Mouse (Mus musculus) layer of hippocampus, adult 9-10 months (tissue): Measurements from ENCODE around the gene Cryge.
"Not testable (repeated sequence)": the region's sequence is repeated elsewhere in the genome, so short reads cannot be mapped to it uniquely, and the experiment has no call there.

Experiments used
- DNase-seq: peaks from one replicate; pipeline ENCODE4 v3.0.0; 2022; ENCODE audit warnings: low spot score

Cryge gene

GRCm38 (mm10) chr1:65050952-65051351 lies at the start of gene Cryge:
TSS of gene Cryge (minus strand) at chr1:65051149.
- DNase-seq = not testable (repeated sequence)

GRCm38 (mm10) chr1:65096953-65097352 lies 46.0 kb upstream of the Cryge start:
- DNase-seq = no peak

DNA sequence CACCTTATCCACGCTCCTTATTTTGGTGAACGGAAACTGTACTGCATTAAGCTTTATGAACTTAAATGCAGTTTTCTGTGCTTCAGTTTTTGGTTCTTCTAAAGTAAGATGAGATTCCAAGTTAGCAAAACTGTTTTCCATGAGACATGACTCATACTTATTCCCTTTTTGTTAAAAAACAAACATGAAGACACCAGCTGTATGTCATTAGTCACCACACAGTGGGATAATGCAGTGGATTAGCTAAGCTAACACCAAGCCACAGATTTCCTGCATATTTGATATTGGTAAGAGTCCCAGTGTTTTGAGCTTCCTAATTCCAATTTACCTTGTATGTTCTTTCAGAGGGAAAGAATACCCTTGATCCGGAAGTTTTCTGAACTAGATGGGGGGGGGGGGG lies 40.6 kb upstream of the Cryge start:
- no peak for DNase-seq

DNA sequence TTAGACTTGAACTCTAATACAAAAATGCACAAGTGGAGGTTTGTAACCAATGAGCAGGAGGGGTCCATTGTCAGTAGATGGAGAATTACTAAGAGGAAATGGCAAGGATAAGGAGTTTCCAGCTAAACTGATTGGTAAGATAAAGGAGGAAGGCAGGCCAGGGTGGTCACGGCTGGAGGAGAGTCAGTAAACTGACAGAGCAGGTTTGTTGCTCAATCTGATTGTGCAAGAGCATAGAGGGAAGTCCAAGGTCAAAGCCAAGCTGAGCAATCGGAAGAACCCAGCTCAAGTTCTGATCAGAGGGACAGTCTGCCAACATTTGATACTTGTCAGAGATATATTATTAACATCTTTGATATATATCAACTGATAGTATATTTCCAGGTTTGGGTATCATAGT lies 39.4 kb upstream of the Cryge start:
- DNase-seq = no peak

- DNase-seq = no peak
Observed at GRCm38 (mm10) chr1:65088567-65089356, 37.8 kb upstream of the Cryge start.

GRCm38 (mm10) chr1:65082188-65082587 lies 31.2 kb upstream of the Cryge start, which contains the start of gene Crygb:
TSS of gene Crygb (minus strand) at chr1:65082288.
- no peak for DNase-seq

GRCm38 (mm10) chr1:65075607-65076006 lies 24.7 kb upstream of the Cryge start:
- DNase-seq = no peak

DNA sequence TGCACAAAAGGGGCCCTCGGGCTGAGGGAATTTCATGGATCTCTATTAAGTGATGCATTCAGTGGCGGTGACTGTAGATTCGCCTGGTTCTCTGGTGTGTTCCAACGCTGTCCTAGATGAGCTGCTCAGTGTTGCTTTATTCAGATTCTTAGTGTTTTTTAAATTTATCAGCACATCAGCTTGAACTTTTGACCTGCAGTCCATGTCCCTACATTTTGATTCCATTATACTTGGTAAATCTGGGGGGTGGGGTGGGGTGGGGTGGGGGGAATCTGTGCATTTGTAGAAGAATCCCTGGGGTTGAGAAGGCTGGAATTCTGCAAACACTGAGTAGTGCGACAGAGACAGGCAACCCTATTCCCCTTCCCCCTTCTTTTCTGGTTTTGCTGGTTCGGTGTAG lies 22.6 kb upstream of the Cryge start, which contains the start of gene Crygc:
Crygc (minus strand) TSS at position 101 of the 400 bp plus-strand sequence.
- no peak for DNase-seq

GRCm38 (mm10) chr1:65067842-65068241 lies 16.9 kb upstream of the Cryge start:
- DNase-seq = no peak

GRCm38 (mm10) chr1:65064201-65064600 lies 13.3 kb upstream of the Cryge start:
- no peak for DNase-seq

DNA sequence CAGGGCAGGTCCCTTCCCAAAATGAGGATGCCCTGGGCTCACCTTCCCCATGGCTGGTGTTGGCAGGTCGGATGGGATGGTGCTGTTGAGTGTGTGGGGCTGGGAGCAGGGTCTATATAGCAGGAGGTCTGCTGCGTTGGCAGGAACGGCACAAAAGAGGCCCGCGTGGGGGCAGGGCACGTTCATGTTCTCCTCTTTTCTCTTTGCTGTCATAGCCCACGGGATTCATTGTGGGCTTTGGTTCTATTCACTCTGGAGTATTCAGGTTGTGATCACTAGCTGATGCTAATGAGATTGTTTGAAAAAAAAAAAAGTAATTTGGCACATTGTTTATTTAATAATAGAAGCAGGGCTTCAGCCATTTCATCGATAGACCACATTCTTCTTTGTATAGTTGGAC lies 12.4 kb upstream of the Cryge start, which contains the start of gene Crygd:
Crygd (minus strand) TSS at position 101 of the 400 bp plus-strand sequence.
- DNase-seq = no peak

- DNase-seq = no peak
Observed at GRCm38 (mm10) chr1:65052140-65052539, 1.2 kb upstream of the Cryge start.

DNA sequence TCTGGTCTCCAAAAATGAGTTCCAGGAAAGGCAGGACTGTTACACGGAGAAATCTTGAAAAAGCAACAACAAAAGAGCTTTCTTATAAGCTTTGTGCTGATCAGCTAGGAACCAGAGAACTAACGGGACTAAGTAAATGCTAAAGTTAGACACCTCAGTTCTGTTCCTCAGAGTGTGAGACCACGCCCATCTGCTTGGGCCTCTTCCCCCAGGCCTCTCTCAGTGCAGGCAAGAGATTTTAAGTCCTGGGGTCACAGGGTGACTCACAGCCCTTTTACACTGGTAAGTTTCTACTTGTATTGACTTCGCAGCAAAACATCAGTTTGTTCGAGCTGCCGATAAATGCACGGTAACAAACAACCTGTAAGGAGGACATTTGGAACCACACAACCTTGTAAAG lies 747 bp upstream of the Cryge start:
- no peak for DNase-seq

DNA sequence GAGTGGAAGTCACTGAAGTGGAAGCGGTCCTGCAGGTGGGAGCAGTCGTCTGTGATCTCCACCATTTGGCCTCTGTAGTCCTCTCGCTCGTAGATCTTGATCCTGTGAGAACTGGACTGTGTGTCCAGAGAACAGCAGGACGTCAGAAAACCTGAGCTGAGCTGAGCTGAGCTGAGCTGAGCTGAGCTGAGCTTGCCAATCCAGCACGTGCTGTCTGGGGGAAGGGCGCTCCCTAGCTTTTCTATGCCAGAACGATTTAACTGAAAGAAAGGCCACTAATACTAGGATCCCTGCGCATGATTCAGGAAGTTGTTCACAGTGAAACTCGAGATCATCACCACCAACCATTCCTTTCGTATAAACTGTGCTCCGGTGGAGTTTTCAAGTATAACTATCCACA lies 2.2 kb downstream of the Cryge start:
- DNase-seq = no peak

- DNase-seq = peak; percentile 25
Observed at GRCm38 (mm10) chr1:65046401-65047109, 4.4 kb downstream of the Cryge start.

- no peak for DNase-seq
Observed at GRCm38 (mm10) chr1:65043433-65043832, 7.5 kb downstream of the Cryge start.

GRCm38 (mm10) chr1:65041837-65042236 lies 9.1 kb downstream of the Cryge start:
- no peak for DNase-seq

DNA sequence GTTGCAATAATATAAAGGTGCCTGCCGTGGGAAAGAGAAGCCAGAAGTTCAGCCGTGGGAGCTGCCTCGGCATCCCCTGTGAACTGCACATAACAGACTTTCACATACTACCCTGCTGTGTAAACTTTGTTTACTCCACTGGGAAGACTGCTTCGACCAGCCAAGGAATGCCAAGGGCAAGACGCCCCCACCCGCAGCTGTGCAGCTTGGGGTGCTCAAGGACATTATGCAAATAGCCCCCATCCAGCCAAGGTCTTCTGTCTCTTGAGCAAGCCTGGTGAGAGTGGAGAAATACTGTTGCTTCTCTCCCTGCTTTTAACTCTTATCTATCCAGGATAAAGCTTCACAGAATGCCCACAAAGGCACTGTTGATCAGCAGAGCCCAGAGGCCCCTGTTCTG lies 10.1 kb downstream of the Cryge start:
- DNase-seq = no peak

DNA sequence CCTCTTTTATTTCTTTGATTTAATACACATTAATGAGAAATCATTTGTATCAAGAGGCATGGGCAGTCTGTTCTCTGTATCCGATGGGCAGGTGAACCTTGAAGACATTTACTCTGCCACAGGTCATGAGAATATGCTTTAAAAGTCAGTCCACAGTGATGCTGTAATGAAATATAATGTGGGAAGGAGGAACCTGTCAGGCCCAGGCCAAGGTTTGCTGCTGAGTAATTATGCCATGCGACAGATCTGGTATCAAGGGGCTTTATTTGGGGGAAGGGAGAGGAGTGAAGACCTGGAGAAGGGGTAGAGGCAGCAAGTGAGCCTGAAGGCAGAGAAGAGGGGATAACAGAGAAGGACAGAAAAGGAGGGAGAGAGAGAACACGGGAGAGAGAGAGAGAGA lies 11.3 kb downstream of the Cryge start:
- DNase-seq = no peak

- DNase-seq = no peak
Observed at GRCm38 (mm10) chr1:65037542-65037941, 13.4 kb downstream of the Cryge start.

- no peak for DNase-seq
Observed at GRCm38 (mm10) chr1:65035513-65035912, 15.4 kb downstream of the Cryge start.

DNA sequence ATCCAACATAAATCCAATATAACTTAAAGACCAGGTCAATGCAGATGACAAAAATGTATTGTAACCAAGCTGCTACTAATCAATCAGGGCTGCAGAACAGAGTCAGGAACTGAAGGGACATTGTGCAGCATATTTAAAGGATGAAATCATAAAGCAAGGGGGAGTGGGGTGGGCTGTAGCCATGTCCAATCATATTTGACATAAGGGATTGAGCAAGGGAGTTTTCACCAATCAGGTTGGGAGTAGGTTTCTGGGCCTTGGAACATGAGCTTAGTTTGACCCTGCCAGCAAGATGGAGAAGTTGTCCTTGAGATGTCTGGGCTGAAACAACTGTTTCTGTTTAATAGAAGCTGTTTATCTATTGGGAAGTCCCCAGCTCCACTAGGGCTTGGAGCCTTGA lies 18.3 kb downstream of the Cryge start, which contains the start of gene Akr1cl:
Akr1cl (minus strand) TSS at position 119 of the 400 bp plus-strand sequence.
- DNase-seq = no peak

DNA sequence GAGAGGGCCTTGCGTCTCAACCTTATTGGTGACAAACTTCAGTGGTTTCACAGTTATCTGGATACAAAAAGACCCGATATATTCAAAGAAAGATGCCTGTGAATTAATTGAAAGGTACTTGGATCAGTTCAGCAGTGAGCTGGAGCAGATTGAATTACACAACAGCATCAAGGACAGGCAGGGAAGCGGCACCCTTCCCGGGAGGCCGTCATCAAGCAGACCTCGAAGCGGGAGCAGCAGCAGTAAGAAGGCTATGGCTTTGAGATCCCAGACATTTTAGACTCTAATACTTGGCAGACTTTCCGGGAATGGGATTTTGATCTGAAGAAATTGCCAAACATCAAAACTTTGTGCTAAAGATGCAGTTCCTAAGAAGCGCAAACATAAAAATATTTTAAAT lies 22.7 kb downstream of the Cryge start:
- DNase-seq = no peak
